Mouse (Mus musculus) CH12.LX (cell line): ENCODE measurements around the gene Gmcl1.

Experiments used
- IRF4 ChIP-seq: IDR thresholded peaks from 2 replicates; pipeline ENCODE4 v1.6.1; 2014; ENCODE audit warnings: low read depth, mild to moderate bottlenecking, inconsistent platforms, low read length, improper control_type of control experiment
- MEF2A ChIP-seq: IDR thresholded peaks from 2 replicates; pipeline ENCODE4 v1.6.1; 2014; ENCODE audit warnings: low read depth, mild to moderate bottlenecking, inconsistent platforms, low read length, improper control_type of control experiment, borderline replicate concordance

GRCm38 (mm10) chr6:86732276-86733173, 658 bp downstream of the Gmcl1 start:
- TF ChIP-seq IRF4 (no peak), MEF2A (no peak)
